Mouse (Mus musculus): ENCODE results near the gene Vegfb. TPM values are rescaled to one million over a fixed set of nuclear protein-coding genes. Genes with fewer than 3 reads are reported as not detected.
A peak's percentile ranks its signal among the peaks of the same experiment; 100 is the strongest.

Vegfb gene
- polyA plus RNA-seq, 1 experiment from 2014 or later, result 60.9 TPM

DNA sequence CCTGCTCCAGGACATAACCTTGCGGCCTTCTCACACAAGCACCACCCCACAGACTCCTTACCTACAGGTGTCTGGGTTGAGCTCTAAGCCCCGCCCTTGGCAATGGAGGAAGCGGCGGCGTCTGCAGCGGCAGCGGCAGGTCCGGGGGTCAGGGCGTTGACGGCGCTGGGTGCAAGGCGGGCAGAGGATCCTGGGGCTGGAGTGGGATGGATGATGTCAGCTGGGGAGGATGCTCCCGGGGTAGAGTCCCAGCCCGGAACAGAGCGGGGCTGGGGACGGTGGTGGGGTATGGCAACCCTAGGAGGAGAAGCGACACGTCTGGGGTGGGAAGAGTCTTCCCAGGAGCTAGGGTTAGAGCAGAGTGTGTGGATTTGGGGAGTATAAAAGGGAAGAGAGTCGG is 2.2 kb downstream of the Vegfb start:
- no peak overlapping the region for H3K27ac ChIP-seq (ENCODE audit: low read depth, low read length)
- H3K4me1 ChIP-seq (ENCODE audit: control insufficient read depth, insufficient read depth, low read length), result peaks cover 10% of the 10 kb centered on the region
- H3K4me2 ChIP-seq (ENCODE audit: low read depth, low read length), result no peak overlapping the region
- peaks cover 7% of the 10 kb centered on the region; the same call in 1 of the 2 replicates for H3K36me3 ChIP-seq (ENCODE audit: control insufficient read depth, insufficient read depth, low read length)
- H3K9ac ChIP-seq (replicated peaks; ENCODE audit: low read depth, low read length), result no peak overlapping the region
- no peaks in the 10 kb centered on the region for H3K27me3 ChIP-seq (ENCODE audit: control insufficient read depth, insufficient read depth, low read length)
- no peak for ATAC-seq (ENCODE audit: low read depth)
- 83% methylated on average over 19 of the region's 19 CpGs for WGBS
- no peak overlapping the region for H3K4me3 ChIP-seq (ENCODE audit: low read depth, low read length)
- H3K9me3 ChIP-seq (ENCODE audit: control insufficient read depth, low read length), result no peaks in the 10 kb centered on the region

DNA sequence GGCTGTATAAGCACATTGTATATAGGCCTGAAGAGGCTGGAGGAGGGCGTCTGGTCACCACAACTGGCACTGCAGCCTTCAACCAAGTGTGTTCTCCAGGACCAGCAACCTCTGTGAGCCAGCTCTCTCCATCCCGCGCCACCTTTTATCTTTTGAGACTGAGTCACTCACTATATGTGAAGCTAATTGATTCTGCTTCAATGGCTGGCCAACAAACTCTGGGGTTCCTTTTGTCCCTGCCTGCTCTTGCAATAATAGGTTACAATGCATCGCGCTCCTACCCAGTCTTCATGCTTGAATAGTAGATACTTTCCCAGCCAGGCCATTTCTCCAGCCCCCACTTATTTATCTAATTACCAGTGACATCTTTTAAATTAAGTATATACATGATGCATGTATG is 3.8 kb downstream of the Vegfb start:
- Histone ChIP-seq H3K4me3 (ENCODE audit: low read depth, low read length) (no peak overlapping the region), H3K9me3 (ENCODE audit: control insufficient read depth, low read length) (no peaks in the 10 kb centered on the region), H3K9ac (replicated peaks; ENCODE audit: low read depth, low read length) (no peak overlapping the region), H3K27ac (ENCODE audit: low read depth, low read length) (no peak overlapping the region), H3K4me2 (ENCODE audit: low read depth, low read length) (no peak overlapping the region), H3K36me3 (ENCODE audit: control insufficient read depth, insufficient read depth, low read length) (peaks cover 8% of the 10 kb centered on the region), H3K4me1 (ENCODE audit: control insufficient read depth, insufficient read depth, low read length) (peaks cover 20% of the 10 kb centered on the region), H3K27me3 (ENCODE audit: control insufficient read depth, insufficient read depth, low read length) (no peaks in the 10 kb centered on the region)
- ATAC-seq (ENCODE audit: low read depth), result no peak
- 41% methylated on average over 5 of the region's 5 CpGs for WGBS

DNA sequence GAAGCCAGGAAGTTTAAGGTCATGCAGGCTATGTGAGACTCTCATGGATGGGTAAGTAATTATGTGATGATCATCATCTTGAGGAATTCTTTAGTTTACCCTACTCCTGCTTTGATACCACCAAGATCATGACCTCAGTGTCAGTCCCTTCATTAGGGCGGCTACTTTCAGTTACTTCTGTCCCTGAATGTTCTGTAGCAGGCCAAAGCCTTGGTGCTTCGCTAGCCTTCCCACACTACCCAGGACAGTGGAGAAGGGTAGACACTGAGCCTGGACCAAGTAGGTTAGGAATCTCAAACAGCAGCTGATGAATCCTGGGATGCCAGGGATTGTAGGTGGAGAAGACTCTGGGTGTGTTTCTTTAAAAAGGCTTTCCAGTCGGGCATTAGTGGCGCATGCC is 6.0 kb downstream of the Vegfb start:
- ATAC-seq (ENCODE audit: low read depth), result no peak
- Histone ChIP-seq H3K4me2 (ENCODE audit: low read depth, low read length) (peak overlapping the region; percentile 73), H3K27ac (ENCODE audit: low read depth, low read length) (no peak overlapping the region), H3K9ac (replicated peaks; ENCODE audit: low read depth, low read length) (no peak overlapping the region), H3K4me1 (ENCODE audit: control insufficient read depth, insufficient read depth, low read length) (peaks cover 29% of the 10 kb centered on the region), H3K4me3 (ENCODE audit: low read depth, low read length) (no peak overlapping the region), H3K27me3 (ENCODE audit: control insufficient read depth, insufficient read depth, low read length) (no peaks in the 10 kb centered on the region), H3K9me3 (ENCODE audit: control insufficient read depth, low read length) (no peaks in the 10 kb centered on the region), H3K36me3 (ENCODE audit: control insufficient read depth, insufficient read depth, low read length) (peaks cover 21% of the 10 kb centered on the region)
- 90% methylated on average over 4 of the region's 4 CpGs for WGBS

DNA sequence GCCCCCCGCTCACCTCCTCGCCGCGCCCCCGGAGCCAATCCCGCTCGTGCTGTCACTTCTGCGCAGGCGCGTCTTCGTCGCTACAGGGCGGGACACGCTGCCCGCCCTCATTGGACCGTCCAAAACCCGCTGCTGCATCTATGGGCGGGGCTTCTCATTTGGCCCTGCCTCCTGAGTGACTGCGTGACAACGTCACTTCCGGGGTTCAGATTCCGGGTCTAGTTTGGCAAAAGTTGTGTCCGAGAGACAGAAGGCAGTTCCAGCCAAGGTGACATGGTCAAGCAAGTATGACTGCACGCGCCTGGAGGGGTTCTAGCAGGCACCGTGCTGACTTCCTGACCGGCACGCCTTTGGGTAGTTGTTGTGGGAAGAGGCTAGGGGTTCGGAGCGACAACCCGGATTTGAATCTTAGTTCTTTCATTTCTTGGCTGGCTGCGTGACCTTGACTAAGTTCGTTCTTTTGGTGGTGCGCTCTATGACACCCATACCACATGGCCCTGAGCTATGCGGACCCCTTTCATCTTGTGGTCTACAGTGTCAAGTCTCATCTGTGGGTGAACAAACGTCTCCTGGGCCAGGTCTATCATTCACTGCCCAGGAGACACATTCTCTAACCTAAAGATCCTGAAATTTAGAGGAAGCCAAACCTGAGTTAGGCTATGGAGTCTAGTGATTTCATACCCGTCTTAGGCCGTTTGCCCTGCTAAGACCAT is 6.9 kb downstream of the Vegfb start, which contains the start of gene Fkbp2:
Fkbp2 (minus strand) TSS at position 121 of the 713 bp plus-strand sequence.
- H3K4me1 ChIP-seq (ENCODE audit: control insufficient read depth, insufficient read depth, low read length), result peaks cover 31% of the 10 kb centered on the region
- H3K36me3 ChIP-seq (ENCODE audit: control insufficient read depth, insufficient read depth, low read length), result peaks cover 21% of the 10 kb centered on the region
- peak within 1 kb of the TSS; percentile 47 for H3K4me3 ChIP-seq (ENCODE audit: low read depth, low read length)
- peak within 1 kb of the TSS; percentile 64 for H3K9ac ChIP-seq (replicated peaks; ENCODE audit: low read depth, low read length)
- ATAC-seq (ENCODE audit: low read depth), result peak; percentile 88
- H3K9me3 ChIP-seq (ENCODE audit: control insufficient read depth, low read length), result no peaks in the 10 kb centered on the region
- peak within 1 kb of the TSS; percentile 89 for H3K27ac ChIP-seq (ENCODE audit: low read depth, low read length)
- peak within 1 kb of the TSS; percentile 73 for H3K4me2 ChIP-seq (ENCODE audit: low read depth, low read length)
- H3K27me3 ChIP-seq (ENCODE audit: control insufficient read depth, insufficient read depth, low read length), result no peaks in the 10 kb centered on the region
- WGBS, result 2% methylated on average over 38 of the region's 38 CpGs

DNA sequence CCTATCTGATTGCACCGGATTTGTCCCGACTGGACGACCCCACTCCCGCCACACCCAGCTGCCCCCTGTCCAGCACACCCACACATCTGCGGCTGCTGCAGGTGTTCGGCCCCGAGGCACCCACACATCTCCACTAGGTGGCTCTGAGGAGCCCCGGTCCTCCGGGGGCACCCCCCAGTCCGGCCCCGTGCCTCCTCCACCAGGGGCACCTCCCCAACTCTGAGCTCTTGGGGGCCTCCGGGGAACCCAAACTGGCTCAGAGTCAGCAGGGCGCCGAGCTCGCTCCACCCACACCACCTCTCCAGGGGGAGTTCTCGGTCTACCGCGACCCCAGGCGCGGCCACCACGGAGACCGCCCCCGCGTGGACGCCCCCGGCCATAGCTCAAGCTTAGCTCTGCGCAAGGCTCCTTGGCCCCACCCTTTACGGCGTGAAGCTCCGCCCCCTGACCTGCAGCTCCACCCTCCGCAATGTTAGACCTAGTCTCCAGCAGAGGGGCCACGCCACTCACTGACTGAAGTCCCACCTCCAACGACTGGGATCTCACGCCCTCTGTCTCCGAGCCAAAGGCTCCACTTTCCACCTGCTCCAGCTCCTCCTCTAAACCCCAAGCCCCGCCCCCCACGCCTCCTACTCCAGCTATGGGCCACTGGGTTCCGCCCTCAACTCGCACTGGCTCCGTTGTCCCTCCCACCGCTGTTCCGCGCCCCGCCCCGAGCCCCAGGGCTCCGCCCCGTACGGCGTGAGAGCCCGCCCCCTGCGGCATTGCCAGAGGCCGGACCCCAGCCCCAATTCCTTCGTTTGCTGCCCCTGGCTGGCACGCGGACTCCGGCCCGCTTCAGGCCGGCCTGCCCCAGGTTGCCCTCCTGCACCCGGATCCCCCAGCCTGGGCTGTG is 7.7 kb downstream of the Vegfb start:
- Histone ChIP-seq H3K4me2 (ENCODE audit: low read depth, low read length) (peak overlapping the region; percentile 73), H3K27me3 (ENCODE audit: control insufficient read depth, insufficient read depth, low read length) (no peaks in the 10 kb centered on the region), H3K9me3 (ENCODE audit: control insufficient read depth, low read length) (no peaks in the 10 kb centered on the region), H3K27ac (ENCODE audit: low read depth, low read length) (peak overlapping the region; percentile 89), H3K36me3 (ENCODE audit: control insufficient read depth, insufficient read depth, low read length) (peaks cover 21% of the 10 kb centered on the region), H3K9ac (replicated peaks; ENCODE audit: low read depth, low read length) (peak overlapping the region; percentile 64), H3K4me1 (ENCODE audit: control insufficient read depth, insufficient read depth, low read length) (peaks cover 31% of the 10 kb centered on the region), H3K4me3 (ENCODE audit: low read depth, low read length) (peak overlapping the region; percentile 47)
- under 1% methylated on average over 56 of the region's 59 CpGs for WGBS
- ATAC-seq (ENCODE audit: low read depth), result peak; percentile 80

DNA sequence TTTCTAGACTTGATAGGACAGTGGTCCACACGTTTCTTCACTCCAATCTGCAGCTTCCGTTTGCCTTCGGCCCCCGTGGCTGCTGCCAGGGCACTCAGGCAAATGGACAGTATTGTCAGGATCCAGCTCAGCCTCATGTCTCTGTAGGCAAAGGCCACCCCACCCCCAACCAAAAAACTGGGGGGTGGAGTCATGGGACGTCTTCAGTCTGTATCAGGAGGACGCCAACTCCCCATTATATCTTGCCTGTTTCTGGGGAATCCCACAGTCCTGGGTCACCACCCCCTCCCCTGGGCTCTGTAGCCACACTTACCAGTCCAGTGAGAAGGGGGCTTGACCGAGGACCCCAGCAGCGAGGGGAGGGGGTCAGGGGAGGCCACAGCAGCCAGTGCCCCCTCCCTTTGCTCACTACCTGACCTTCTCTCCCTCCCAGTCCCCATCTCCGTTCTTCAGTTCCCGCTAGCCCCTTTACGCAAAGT is 8.4 kb downstream of the Vegfb start:
- H3K4me1 ChIP-seq (ENCODE audit: control insufficient read depth, insufficient read depth, low read length), result peaks cover 31% of the 10 kb centered on the region

DNA sequence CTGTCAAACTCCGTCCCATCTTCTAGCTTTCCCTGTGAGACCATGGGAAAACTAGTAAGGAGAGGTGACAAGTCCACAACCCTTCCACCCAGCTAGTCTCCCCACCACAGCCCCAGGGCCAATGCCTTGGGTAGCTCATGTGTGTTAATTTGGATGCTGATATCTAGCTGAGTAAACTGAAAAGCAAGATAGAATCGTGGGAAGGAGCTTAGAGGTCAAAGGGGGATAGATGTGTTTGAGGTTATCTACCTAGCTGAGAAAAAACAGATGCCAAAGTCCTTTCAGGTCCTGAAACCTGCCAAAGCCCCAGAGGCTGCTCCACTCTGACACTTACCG is 8.8 kb downstream of the Vegfb start:
- Histone ChIP-seq H3K9ac (replicated peaks; ENCODE audit: low read depth, low read length) (peak overlapping the region; percentile 64; the same call in 1 of the 2 replicates), H3K27ac (ENCODE audit: low read depth, low read length) (no peak overlapping the region), H3K4me1 (ENCODE audit: control insufficient read depth, insufficient read depth, low read length) (peaks cover 33% of the 10 kb centered on the region), H3K4me3 (ENCODE audit: low read depth, low read length) (peak overlapping the region; percentile 47), H3K9me3 (ENCODE audit: control insufficient read depth, low read length) (no peaks in the 10 kb centered on the region), H3K36me3 (ENCODE audit: control insufficient read depth, insufficient read depth, low read length) (peaks cover 21% of the 10 kb centered on the region), H3K4me2 (ENCODE audit: low read depth, low read length) (peak overlapping the region; percentile 73), H3K27me3 (ENCODE audit: control insufficient read depth, insufficient read depth, low read length) (no peaks in the 10 kb centered on the region)
- WGBS, result 52% methylated on average over 3 of the region's 3 CpGs
- ATAC-seq (ENCODE audit: low read depth), result no peak

More for the DNA sequence above, 8.4 kb downstream of the Vegfb start:
- Histone ChIP-seq H3K9ac (replicated peaks; ENCODE audit: low read depth, low read length) (peak overlapping the region; percentile 64), H3K27me3 (ENCODE audit: control insufficient read depth, insufficient read depth, low read length) (no peaks in the 10 kb centered on the region), H3K27ac (ENCODE audit: low read depth, low read length) (peak overlapping the region; percentile 89), H3K4me2 (ENCODE audit: low read depth, low read length) (peak overlapping the region; percentile 73), H3K36me3 (ENCODE audit: control insufficient read depth, insufficient read depth, low read length) (peaks cover 21% of the 10 kb centered on the region), H3K4me3 (ENCODE audit: low read depth, low read length) (peak overlapping the region; percentile 47), H3K9me3 (ENCODE audit: control insufficient read depth, low read length) (no peaks in the 10 kb centered on the region)
- 12% methylated on average over 11 of the region's 11 CpGs for WGBS
- ATAC-seq (ENCODE audit: low read depth), result no peak

DNA sequence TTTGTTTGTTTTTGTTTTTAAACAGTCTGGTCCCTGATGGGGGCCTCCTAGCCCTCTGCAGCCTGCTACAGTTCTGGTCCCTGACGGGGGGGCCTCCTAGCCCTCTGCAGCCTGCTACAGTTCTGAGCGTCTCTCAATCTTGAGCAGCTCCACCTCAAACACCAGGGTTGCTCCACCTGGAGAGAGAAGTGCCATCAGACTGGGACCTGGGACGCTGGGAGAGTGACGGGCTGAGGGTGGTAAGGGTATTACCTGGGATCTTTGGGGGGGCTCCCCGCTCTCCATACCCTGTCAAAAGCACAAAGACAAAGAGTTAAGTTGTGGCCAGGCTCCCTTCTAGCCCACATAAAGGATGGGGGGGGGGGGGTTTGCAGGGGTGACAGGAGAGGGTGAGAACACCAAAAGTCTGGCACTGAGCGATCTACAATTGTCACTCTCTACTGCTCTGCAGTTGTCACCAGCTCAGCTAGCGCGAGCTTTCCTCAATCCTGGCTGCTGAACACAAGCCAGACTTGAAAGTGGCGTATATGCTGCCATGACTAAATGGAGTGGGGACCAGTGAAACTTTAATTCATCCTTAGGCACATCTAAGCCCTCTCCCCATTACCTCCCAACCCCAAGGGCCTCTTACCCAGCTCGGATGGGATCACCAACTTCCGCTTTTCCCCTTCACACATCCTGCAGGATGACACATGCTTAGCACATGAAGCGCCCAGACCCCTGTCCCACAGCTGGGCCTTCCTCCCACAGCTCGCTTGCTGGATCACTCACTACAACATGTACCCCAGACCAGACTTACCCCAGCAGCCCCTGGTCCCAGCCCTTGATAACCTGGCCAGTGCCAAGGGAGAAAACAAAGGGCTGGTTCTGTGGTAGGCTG is 9.5 kb downstream of the Vegfb start:
- Histone ChIP-seq H3K4me1 (ENCODE audit: control insufficient read depth, insufficient read depth, low read length) (peaks cover 33% of the 10 kb centered on the region), H3K4me3 (ENCODE audit: low read depth, low read length) (peak overlapping the region; percentile 47; the same call in 1 of the 2 replicates), H3K36me3 (ENCODE audit: control insufficient read depth, insufficient read depth, low read length) (peaks cover 21% of the 10 kb centered on the region), H3K27me3 (ENCODE audit: control insufficient read depth, insufficient read depth, low read length) (no peaks in the 10 kb centered on the region), H3K9me3 (ENCODE audit: control insufficient read depth, low read length) (no peaks in the 10 kb centered on the region), H3K9ac (replicated peaks; ENCODE audit: low read depth, low read length) (peak overlapping the region; percentile 64; the same call in 1 of the 2 replicates), H3K27ac (ENCODE audit: low read depth, low read length) (no peak overlapping the region), H3K4me2 (ENCODE audit: low read depth, low read length) (peak overlapping the region; percentile 73)
- no peak for ATAC-seq (ENCODE audit: low read depth)
- WGBS, result 89% methylated on average over 13 of the region's 13 CpGs
